Mouse (Mus musculus) kidney, postnatal 10 days (tissue): ENCODE results near the gene Ntrk2.
"Not testable (repeated sequence)": the region's sequence is repeated elsewhere in the genome, so short reads cannot be mapped to it uniquely, and the experiment has no call there.

ENCODE experiments used
- DNase-seq: peaks from one replicate; pipeline ENCODE4 v3.0.0; 2021; ENCODE audit warnings: mixed read lengths

The Ntrk2 gene

DNA sequence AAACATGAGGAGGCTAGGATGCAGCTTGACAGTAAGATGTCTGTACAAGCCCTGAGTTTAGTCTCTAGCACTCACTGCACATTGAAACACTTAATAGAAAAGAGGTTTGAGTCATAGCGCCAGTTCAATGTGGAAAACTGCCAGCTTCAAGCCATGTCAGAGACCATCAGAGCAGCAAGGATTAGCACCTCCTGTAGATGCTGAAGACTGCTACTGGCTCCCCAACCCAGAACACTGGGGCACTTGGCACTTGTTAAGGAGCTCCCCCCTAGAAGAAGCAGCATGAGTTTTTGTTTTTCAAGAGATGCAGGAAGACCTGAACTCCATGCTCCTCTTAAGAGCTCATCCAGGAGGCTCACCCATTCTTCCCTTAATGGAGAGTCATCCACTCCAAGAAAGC lies 251.5 kb downstream of the Ntrk2 start:
- DNase-seq = no peak

DNA sequence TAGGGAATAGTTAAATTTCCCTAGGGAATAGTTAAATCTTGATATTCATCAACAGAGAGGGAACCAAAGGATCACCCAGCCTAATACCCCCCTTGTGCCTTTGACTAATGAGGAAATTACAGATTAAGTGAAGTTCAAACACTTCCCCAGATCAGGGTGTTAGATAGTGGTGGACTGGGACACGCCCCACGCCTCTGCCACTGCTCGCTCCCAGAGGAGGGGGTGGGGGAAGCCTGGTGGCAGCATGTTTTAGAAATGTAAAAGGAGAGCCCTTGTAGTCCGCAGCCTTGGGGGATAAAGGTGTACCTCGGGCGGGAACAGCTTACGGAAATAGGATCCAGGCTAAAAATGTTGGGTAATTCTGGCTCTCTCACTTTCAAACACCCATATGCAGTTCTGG lies 252.7 kb downstream of the Ntrk2 start:
- no peak for DNase-seq

DNA sequence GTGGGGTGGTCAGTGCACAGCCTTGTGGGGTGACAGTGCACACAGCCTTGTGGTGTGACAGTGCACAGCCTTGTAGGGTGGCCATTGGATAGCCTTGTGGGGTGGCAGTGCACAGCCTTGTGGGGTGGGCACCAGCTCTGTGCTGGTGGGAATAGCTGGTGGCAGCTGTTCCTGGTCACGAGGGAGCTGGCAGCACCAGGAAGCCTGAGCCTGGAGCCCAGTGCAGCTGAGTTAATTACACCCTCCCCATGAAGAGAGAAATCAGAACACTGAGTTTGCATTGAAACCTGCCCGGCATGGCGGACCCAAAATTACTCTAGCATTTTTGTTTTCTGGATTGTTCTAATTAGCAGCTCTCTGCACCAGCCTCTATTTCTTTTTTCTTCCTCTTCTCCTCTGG lies 259.3 kb downstream of the Ntrk2 start:
- no peak for DNase-seq

- peak; percentile 88 for DNase-seq
Observed at GRCm38 (mm10) chr13:59073635-59074256, 267.4 kb downstream of the Ntrk2 start.

GRCm38 (mm10) chr13:59076489-59076888 lies 270.1 kb downstream of the Ntrk2 start:
- DNase-seq = no peak

DNA sequence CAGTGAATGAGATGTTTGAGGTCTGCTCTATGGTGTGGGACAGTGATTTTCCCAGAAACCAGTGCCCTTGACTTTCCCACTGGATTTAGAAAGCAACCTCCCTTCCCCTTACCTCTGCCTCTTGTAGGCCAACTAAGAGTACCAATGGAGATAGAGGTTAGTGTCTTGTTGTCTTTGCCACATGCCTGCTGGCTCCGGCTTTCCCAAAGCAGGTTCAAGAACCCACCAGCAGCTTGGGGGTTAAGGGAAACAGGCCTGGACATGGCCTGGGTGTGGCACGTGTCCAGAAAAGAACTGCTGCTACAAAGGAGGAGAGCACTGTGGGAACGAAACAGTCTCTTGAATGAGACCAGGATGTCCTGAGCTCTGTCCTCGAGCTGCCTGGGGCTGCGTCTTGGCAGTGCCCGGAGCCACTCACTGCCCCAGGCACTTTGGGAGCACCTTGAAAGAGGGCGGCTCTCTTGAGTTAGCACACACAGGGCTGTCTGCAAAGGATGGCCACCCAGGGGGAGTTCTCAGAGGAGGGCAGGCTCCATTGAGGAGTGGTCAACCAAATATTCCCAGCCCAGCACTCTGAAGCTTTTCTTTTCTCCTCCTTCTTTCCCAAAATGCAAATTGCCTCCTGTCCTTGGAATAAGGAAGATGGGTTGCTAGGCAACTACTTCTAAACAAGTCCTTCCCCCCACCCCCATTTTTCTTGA lies 273.5 kb downstream of the Ntrk2 start:
- no peak for DNase-seq

- DNase-seq = no peak
Observed at GRCm38 (mm10) chr13:59080468-59080867, 274.1 kb downstream of the Ntrk2 start.

GRCm38 (mm10) chr13:59089016-59089415 lies 282.6 kb downstream of the Ntrk2 start:
- peak; percentile 53 for DNase-seq

- DNase-seq = no peak
Observed at GRCm38 (mm10) chr13:59091138-59091971, 285.0 kb downstream of the Ntrk2 start.

- no peak for DNase-seq
Observed at GRCm38 (mm10) chr13:59092045-59092857, 285.9 kb downstream of the Ntrk2 start.

GRCm38 (mm10) chr13:59092858-59093154 lies 286.4 kb downstream of the Ntrk2 start:
- no peak for DNase-seq

- DNase-seq = no peak
Observed at GRCm38 (mm10) chr13:59094722-59095121, 288.4 kb downstream of the Ntrk2 start.

GRCm38 (mm10) chr13:59095811-59096391 lies 289.5 kb downstream of the Ntrk2 start:
- DNase-seq = no peak

GRCm38 (mm10) chr13:59100086-59100485 lies 293.7 kb downstream of the Ntrk2 start:
- no peak for DNase-seq

- DNase-seq = not testable (repeated sequence)
Observed at GRCm38 (mm10) chr13:59107791-59108190, 301.4 kb downstream of the Ntrk2 start.

GRCm38 (mm10) chr13:59110107-59110506 lies 303.7 kb downstream of the Ntrk2 start:
- no peak for DNase-seq

- DNase-seq = no peak
Observed at GRCm38 (mm10) chr13:59114684-59115083, 308.3 kb downstream of the Ntrk2 start.

GRCm38 (mm10) chr13:59115551-59115950 lies 309.2 kb downstream of the Ntrk2 start:
- DNase-seq = no peak

GRCm38 (mm10) chr13:59117233-59117632 lies 310.9 kb downstream of the Ntrk2 start:
- DNase-seq = no peak

DNA sequence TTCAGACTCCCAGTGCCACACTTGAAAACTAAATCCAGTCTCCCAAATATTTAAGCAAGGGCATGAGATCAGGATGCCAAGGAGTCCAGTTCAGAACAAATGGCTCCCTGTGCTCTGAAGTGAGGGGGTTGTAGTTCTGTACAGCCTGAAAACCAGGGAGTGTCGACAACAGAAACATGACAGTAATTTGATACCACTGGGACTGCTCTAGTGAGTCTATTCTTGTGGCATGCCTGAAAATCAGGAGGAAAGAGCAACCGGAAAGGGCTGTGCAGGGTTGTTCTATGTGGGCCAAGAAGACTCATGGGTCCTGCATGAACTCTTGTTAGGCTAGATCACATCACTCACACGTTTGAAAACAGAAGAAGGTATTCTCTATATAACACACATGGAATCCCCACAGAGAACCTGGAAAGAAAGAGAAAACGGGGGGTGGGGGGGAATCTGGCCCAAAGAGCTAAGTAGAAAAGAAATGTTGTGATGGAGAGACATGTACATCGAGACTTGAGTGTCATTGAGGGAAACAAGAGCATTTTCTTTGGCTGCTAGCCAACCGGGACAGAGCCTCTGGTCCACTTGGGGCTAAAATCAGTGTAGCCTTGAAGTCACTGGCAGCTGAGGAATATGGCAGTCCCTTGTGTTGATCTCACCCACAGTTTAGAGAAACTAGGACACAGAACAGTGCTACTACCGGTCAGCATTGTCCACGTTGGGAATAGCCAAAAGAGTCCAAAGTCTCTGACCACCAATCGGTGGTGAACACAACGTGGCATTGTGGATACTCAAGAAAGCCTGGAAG lies 313.4 kb downstream of the Ntrk2 start:
- DNase-seq = no peak

DNA sequence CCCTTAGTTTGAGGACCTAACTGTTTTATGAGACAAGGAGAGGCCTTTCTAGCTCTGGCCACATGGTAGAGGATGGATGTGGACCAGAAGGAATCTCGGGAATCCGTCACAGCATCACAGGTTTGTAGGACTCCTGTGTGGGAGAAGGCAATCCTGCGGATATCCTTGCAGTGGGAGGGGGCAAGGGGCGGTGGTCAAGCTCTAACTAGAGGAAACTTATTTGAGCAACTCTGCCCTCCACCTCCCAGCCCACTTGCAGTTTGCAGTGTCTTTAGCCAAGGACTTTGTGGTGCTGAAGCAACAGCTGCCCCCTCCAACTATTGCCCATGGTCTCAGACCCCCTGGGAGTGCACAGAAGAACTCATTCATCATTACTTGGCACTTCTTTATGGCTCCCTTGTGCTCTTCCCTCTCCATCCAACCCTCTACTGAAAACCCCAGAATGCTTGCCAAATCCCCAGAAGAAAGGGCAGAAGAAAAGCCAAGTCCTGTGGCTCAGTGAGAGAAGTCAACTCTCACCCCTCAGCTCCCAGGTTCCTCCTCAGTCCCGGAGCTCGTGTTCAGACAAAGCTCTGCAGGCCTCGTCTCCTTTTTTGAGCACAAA lies 336.9 kb downstream of the Ntrk2 start:
- no peak for DNase-seq
